Mouse (Mus musculus) kidney, adult 2 months (tissue): ENCODE data around the gene Col9a3. TPM values are rescaled to one million over a fixed set of nuclear protein-coding genes. Genes with fewer than 3 reads are reported as not detected.

Experiments
- DNase-seq: peaks from one replicate; pipeline ENCODE4 v3.0.0; 2021
- H3K27ac ChIP-seq: fragments of 200-500 bp; 2 replicates; pipeline ENCODE4 v1.5.1; 2012; ENCODE audit warnings: low read depth, low read length, control low read depth, inconsistent platforms; ENCODE audit not compliant: insufficient read depth
- H3K27me3 ChIP-seq: fragments of 200-500 bp; replicated peaks from 2 replicates; pipeline ENCODE4 v1.6.1; 2012; ENCODE audit warnings: mild to moderate bottlenecking, moderate library complexity, low read length, inconsistent platforms; ENCODE audit not compliant: control insufficient read depth, insufficient read depth
- H3K36me3 ChIP-seq: fragments of 200-500 bp; 2 replicates; pipeline ENCODE4 v1.6.1; 2012; ENCODE audit warnings: mild to moderate bottlenecking, moderate library complexity, low read length, inconsistent platforms; ENCODE audit not compliant: control insufficient read depth, insufficient read depth
- H3K4me1 ChIP-seq: fragments of 200-500 bp; 2 replicates; pipeline ENCODE4 v1.6.1; 2011; ENCODE audit warnings: low read length; ENCODE audit not compliant: control insufficient read depth, insufficient read depth
- H3K4me3 ChIP-seq: fragments of 200-500 bp; 2 replicates; pipeline ENCODE4 v1.5.1; 2011; ENCODE audit warnings: mild to moderate bottlenecking, low read depth, low read length, control low read depth; ENCODE audit not compliant: insufficient read depth
- CTCF ChIP-seq: fragments of 200-500 bp; conservative IDR thresholded peaks from 2 replicates; pipeline ENCODE4 v1.5.1; 2011; ENCODE audit warnings: low read depth, mild to moderate bottlenecking, control low read depth, low read length, moderate library complexity, mixed read lengths; ENCODE audit not compliant: insufficient read depth, insufficient read length
- POLR2A ChIP-seq: fragments of 200-500 bp; IDR thresholded peaks from one replicate; pipeline ENCODE4 v1.6.1; 2011; ENCODE audit warnings: low read depth, low read length, control low read depth
- WGBS: fragments of 180-500 bp; shearing (Covaris S2); methylation state at CpG from one replicate; pipeline ENCODE4 v1.1.7; 2018; 5-methylcytosine and 5-hydroxymethylcytosine counted together
- polyA plus RNA-seq: library from polyadenylated mRNA; depleted of rRNA; stranded (reverse); fragments of >200 nt; gene quantifications from 2 replicates; pipeline ENCODE4 v1.2.3, GENCODE M21; 2012

Gene Col9a3
- polyA plus RNA-seq, 1 experiment, result 0.42 TPM

DNA sequence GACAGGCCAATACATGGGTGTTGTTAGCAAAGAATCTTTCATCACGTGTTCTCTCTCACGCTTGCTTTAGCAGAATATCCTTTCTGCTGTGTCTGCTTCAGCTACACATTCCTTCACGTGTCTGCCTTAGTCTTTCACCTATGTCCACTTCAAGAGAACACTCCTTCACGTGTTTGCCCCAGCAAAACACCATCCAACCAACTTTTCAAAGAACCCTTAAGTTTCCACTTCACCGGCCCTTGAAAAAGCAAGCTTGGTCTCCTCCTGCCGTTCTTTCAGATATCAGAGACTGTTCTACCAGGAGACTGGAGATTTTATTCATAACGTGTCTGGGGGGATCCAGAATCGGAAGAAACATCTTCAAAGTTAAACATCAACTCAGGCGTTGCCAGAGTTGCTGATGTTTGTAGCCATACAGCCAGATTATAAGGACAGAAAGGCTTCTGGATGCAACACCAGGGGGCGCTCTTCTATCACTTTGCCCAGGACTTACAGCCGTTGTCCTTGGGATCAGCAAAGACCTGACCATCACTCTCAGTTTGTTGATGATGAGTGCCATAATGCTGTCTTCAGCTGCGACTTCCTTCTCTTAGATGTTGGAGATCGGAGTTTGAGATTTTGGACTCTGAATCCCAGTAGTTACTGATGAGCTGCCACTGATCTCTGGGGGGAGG is 31.2 kb upstream of the Col9a3 start:
- DNase-seq, result peak; percentile 63
- no peak overlapping the region for H3K4me3 ChIP-seq
- H3K4me1 ChIP-seq, result no peaks in the 10 kb centered on the region
- WGBS, result 31% methylated on average over 13 of the region's 13 CpGs
- H3K27me3 ChIP-seq, result no peaks in the 10 kb centered on the region
- TF ChIP-seq CTCF (peak; percentile 87), POLR2A (no peak)
- no peaks in the 10 kb centered on the region for H3K36me3 ChIP-seq
- H3K27ac ChIP-seq, result no peak overlapping the region

DNA sequence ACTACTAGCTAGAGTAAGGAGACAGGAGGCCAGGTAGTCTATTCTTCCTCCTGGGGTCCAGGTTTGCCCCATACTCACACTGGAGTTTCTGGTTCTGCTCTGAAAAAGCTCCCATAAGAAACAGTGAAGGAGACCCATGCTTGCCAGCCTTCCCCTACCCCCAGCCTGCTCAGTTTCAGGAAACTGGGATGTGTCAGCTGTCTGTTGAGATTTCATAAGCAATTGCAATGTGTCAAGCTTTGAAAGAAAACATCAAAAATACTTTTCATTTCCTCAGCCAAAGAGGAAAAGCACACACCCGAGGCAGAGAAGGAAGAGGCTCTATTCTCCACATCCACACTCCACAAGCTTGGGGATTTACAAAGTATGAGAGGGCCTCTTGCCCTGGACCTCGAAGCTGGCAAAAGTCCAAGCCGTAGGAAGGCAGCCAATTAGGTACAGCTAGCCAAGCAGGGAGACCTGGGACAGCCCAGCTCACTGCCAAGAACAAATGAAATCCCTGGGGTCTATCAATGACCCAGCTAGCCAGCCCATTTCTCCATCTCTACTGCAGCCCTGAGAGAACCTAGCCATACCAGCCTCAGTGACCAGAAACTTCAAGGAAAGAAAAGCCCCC is 28.5 kb upstream of the Col9a3 start:
- Histone ChIP-seq H3K4me1 (no peaks in the 10 kb centered on the region), H3K4me3 (no peak overlapping the region), H3K27me3 (no peaks in the 10 kb centered on the region), H3K36me3 (no peaks in the 10 kb centered on the region), H3K27ac (no peak overlapping the region)
- WGBS, result 10% methylated on average over 3 of the region's 3 CpGs
- no peak for TF ChIP-seq CTCF
- no peak for TF ChIP-seq POLR2A
- peak; percentile 74 for DNase-seq

DNA sequence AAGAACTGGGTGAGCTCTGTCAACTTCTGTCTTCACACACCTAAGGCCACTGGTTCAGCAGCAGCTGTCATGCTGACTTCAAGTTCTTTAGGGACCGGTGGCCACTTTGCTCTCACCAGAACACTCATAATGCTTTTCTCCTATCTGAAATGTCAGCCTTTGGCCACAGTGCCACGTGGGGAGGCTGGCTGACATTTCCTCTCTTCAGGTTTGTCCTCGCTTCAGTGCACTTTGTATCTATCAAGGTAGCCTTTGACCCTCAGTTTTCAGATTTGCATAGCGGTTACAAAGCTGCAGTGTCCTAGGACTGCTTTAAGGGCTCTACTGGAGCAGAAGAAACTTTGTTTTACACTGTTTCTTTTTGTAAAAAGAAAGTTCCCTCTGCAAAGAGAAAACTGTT is 21.1 kb upstream of the Col9a3 start:
- H3K36me3 ChIP-seq, result no peaks in the 10 kb centered on the region
- WGBS, result 38% methylated on average over 4 of the region's 4 CpGs
- TF ChIP-seq POLR2A (no peak), CTCF (no peak)
- H3K4me3 ChIP-seq, result no peak overlapping the region
- DNase-seq, result peak; percentile 37
- no peaks in the 10 kb centered on the region for H3K27me3 ChIP-seq
- no peak overlapping the region for H3K27ac ChIP-seq
- H3K4me1 ChIP-seq, result no peaks in the 10 kb centered on the region

DNA sequence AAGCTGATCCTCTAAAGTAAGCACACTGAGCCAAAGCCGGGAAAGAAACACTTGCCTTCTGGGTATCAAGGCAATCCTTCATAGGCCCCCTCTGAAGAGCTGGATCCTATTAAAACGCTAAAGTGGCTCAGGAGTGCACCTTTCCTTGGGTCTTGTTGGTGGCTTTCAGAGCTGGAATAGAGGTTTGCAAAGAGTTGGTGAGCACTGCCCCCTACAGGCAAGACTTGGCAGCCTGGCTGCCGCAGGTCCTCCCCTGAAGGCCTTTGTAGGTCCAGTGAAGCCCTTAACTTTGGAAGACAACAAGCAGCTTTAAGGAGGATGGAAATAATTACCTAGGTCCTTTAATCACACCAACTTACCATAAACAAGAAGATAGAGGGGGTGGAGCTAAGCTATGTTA is 18.9 kb upstream of the Col9a3 start:
- DNase-seq, result peak; percentile 64
- TF ChIP-seq POLR2A, result no peak
- peak; percentile 95 for TF ChIP-seq CTCF

DNA sequence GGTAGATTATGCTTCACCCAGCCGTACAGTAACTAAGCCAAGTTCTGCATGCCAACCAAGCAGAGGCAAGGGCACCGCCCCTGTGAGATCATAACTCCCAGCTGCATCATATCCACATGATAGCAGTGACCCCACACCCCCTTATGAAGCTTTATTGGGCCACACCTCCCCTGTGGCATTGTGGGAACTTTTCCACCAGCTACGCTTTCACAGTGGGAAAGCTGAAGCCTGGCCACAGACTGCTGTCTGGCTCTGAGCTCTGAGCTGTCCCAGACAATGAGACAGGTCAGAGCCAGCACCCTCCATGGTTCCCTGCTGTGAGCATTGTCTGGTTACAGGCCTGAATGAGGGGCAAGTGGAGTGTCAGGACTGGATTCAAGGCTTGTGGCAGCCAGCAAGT is 16.6 kb upstream of the Col9a3 start, which contains the start of gene Mrgbp:
Mrgbp (plus strand) TSS at position 303 of the 400 bp plus-strand sequence.
- Histone ChIP-seq H3K36me3 (no peaks in the 10 kb centered on the region), H3K4me1 (peaks cover 10% of the 10 kb centered on the region), H3K4me3 (no peak within 1 kb of the TSS), H3K27ac (no peak within 1 kb of the TSS), H3K27me3 (no peaks in the 10 kb centered on the region)
- WGBS, result 71% methylated on average over 3 of the region's 3 CpGs
- no peak for DNase-seq
- TF ChIP-seq POLR2A (no peak), CTCF (no peak)

More for the DNA sequence above, 18.9 kb upstream of the Col9a3 start:
- Histone ChIP-seq H3K27me3 (no peaks in the 10 kb centered on the region), H3K4me3 (no peak overlapping the region), H3K36me3 (no peaks in the 10 kb centered on the region), H3K4me1 (peaks cover 6% of the 10 kb centered on the region), H3K27ac (no peak overlapping the region)
- WGBS, result 5% methylated on average over 3 of the region's 3 CpGs

DNA sequence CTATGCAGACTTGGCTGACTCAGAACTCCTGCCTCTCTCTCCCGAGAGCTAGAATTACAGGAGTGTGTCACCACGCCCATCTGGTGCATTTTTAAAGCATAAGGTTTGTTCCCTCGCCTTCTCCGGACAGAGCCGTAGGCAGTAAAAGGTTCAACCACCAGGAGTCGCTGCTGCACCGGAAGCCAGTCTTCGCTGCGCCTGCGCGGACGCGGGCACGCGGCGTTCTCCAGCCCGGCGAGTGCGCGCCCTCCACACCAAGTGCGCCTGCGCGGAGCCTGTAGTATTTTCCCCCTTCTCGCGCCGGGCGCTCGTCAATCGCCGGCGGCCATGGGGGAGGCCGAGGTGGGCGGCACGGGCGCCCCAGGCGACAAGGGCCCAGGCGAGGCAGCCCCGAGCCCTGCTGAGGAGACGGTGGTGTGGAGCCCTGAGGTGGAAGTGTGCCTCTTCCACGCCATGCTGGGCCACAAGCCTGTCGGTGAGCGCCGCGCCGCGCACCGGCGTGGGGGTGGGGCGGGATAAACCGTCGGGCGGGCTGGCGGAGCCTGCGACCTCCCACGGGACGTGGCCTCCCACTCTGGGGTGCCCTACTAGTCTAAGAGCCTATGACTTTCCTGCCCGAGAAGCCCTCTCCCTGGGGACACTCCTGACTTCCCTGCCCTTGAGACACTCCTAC is 15.0 kb upstream of the Col9a3 start:
- WGBS, result under 1% methylated on average over 56 of the region's 57 CpGs
- Histone ChIP-seq H3K4me3 (peak overlapping the region; percentile 70), H3K27ac (peak overlapping the region; percentile 17; the same call in 1 of the 2 replicates), H3K36me3 (no peaks in the 10 kb centered on the region), H3K27me3 (no peaks in the 10 kb centered on the region), H3K4me1 (peaks cover 10% of the 10 kb centered on the region)
- DNase-seq, result peak; percentile 97
- TF ChIP-seq CTCF, result peak; percentile 93
- no peak for TF ChIP-seq POLR2A

DNA sequence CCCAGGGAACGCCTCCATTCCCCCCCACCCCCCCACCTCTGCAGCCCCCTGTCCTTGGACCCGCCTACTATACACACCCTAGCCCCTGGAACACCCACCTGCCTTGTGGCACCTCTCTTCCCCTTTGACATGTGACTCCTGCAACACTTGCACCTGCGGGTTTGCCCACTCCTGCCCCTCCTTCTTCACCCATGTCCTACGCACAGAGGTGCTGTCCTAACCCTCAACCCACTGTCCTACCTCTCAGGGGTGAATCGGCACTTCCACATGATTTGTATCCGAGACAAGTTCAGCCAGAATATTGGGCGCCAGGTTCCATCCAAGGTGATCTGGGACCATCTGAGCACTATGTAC is 14.5 kb upstream of the Col9a3 start:
- 11% methylated on average over 6 of the region's 7 CpGs for WGBS
- peak overlapping the region; percentile 70 for H3K4me3 ChIP-seq

More for the DNA sequence above, 14.5 kb upstream of the Col9a3 start:
- no peak for TF ChIP-seq POLR2A
- no peak for TF ChIP-seq CTCF
- no peak overlapping the region for H3K27ac ChIP-seq
- peaks cover 10% of the 10 kb centered on the region for H3K4me1 ChIP-seq
- no peaks in the 10 kb centered on the region for H3K36me3 ChIP-seq
- H3K27me3 ChIP-seq, result no peaks in the 10 kb centered on the region
- no peak for DNase-seq
